Mouse (Mus musculus) liver, embryonic 11.5 days (tissue): ENCODE measurements at regions not wholly inside any gene's neighbourhood (a gene's known extent, or its start where the extent isn't known, plus 50 kb on each side); places are given as distances from the start of the nearest gene placed in this dataset.

ENCODE experiments used
- ATAC-seq: fragments of 200-750 bp; cut with Nextera tagmentation; replicated peaks from 2 replicates; pipeline ENCODE4 v1.8.0; 2017; ENCODE audit warnings: moderate number of reproducible peaks, mild to moderate bottlenecking, moderate TSS enrichment, moderate library complexity; ENCODE audit not compliant: low FRiP score
- DNase-seq: peaks from one replicate; pipeline ENCODE4 v3.0.0-alpha.2; 2017; ENCODE audit warnings: low spot score
- H3K27ac ChIP-seq: fragments of 300-500 bp; sonication (generic); 2 replicates; pipeline ENCODE4 v1.5.1; 2014; ENCODE audit warnings: mild to moderate bottlenecking, low read depth, low read length, control low read depth
- H3K27me3 ChIP-seq: fragments of 300-500 bp; sonication (generic); replicated peaks from 2 replicates; pipeline ENCODE4 v1.6.1; 2014; ENCODE audit warnings: low read length, mixed read lengths; ENCODE audit not compliant: control insufficient read depth, insufficient read depth
- H3K36me3 ChIP-seq: fragments of 300-500 bp; sonication (generic); 2 replicates; pipeline ENCODE4 v1.6.1; 2014; ENCODE audit warnings: mild to moderate bottlenecking, low read length, moderate library complexity, mixed read lengths; ENCODE audit not compliant: control insufficient read depth, insufficient read depth
- H3K4me1 ChIP-seq: fragments of 300-500 bp; sonication (generic); replicated peaks from 2 replicates; pipeline ENCODE4 v1.6.1; 2014; ENCODE audit warnings: low read length, mixed read lengths; ENCODE audit not compliant: control insufficient read depth, insufficient read depth
- H3K4me2 ChIP-seq: fragments of 300-500 bp; sonication (generic); 2 replicates; pipeline ENCODE4 v1.6.1; 2014; ENCODE audit warnings: mild to moderate bottlenecking, control low read depth, moderate library complexity
- H3K4me3 ChIP-seq: fragments of 300-500 bp; sonication (generic); 2 replicates; pipeline ENCODE4 v1.5.1; 2014; ENCODE audit warnings: low read depth, low read length, control low read depth
- H3K9ac ChIP-seq: fragments of 300-500 bp; sonication (generic); 2 replicates; pipeline ENCODE4 v1.6.1; 2014; ENCODE audit warnings: low read depth, low read length, control low read depth
- H3K9me3 ChIP-seq: fragments of 300-500 bp; sonication (generic); 2 replicates; pipeline ENCODE4 v1.6.1; 2016; ENCODE audit warnings: low read length, inconsistent platforms, mixed read lengths; ENCODE audit not compliant: control insufficient read depth
- WGBS: fragments of 180-500 bp; shearing (Covaris S2); extraction: QIAGEN DNeasy Blood & Tissue Kit; methylation state at CpG from one replicate; pipeline ENCODE4 v1.1.7; 2014; 5-methylcytosine and 5-hydroxymethylcytosine counted together

GRCm38 (mm10) chr2:137654296-137654695 lies 537.9 kb upstream of the Jag1 start:
- H3K27me3 ChIP-seq, result no peaks in the 10 kb centered on the region
- no peak overlapping the region for H3K9ac ChIP-seq
- no peak overlapping the region for H3K4me2 ChIP-seq
- H3K27ac ChIP-seq, result no peak overlapping the region
- no peaks in the 10 kb centered on the region for H3K36me3 ChIP-seq
- H3K4me3 ChIP-seq, result no peak overlapping the region
- no peak for DNase-seq
- H3K4me1 ChIP-seq, result no peaks in the 10 kb centered on the region
- WGBS, result 85% methylated on average over 3 of the region's 3 CpGs
- no peaks in the 10 kb centered on the region for H3K9me3 ChIP-seq
- ATAC-seq, result no peak

- H3K27ac ChIP-seq, result no peak overlapping the region; the same call in 1 of the 2 replicates
- H3K4me3 ChIP-seq, result no peak overlapping the region
- H3K4me2 ChIP-seq, result no peak overlapping the region
- 23% methylated on average over 2 of the region's 2 CpGs for WGBS
- H3K27me3 ChIP-seq, result no peaks in the 10 kb centered on the region
- no peaks in the 10 kb centered on the region for H3K36me3 ChIP-seq
- no peaks in the 10 kb centered on the region for H3K9me3 ChIP-seq
- no peaks in the 10 kb centered on the region for H3K4me1 ChIP-seq
- no peak overlapping the region for H3K9ac ChIP-seq
- DNase-seq (no peak), ATAC-seq (no peak)
Observed at GRCm38 (mm10) chr2:137644160-137644559, 527.7 kb upstream of the Jag1 start.

GRCm38 (mm10) chr2:137643269-137644055 lies 527.0 kb upstream of the Jag1 start:
- H3K27ac ChIP-seq, result no peak overlapping the region
- WGBS, result 60% methylated on average over 10 of the region's 10 CpGs
- no peak for DNase-seq

GRCm38 (mm10) chr2:137635019-137635621 lies 518.7 kb upstream of the Jag1 start:
- Histone ChIP-seq H3K9me3 (no peaks in the 10 kb centered on the region), H3K27me3 (no peaks in the 10 kb centered on the region), H3K4me2 (no peak overlapping the region), H3K36me3 (no peaks in the 10 kb centered on the region), H3K4me3 (no peak overlapping the region), H3K27ac (no peak overlapping the region), H3K9ac (no peak overlapping the region), H3K4me1 (no peaks in the 10 kb centered on the region)
- DNase-seq, result no peak
- WGBS, result 66% methylated on average over 4 of the region's 4 CpGs
- no peak for ATAC-seq

More at GRCm38 (mm10) chr2:137643269-137644055, 527.0 kb upstream of the Jag1 start:
- Histone ChIP-seq H3K9me3 (no peaks in the 10 kb centered on the region), H3K4me2 (no peak overlapping the region), H3K9ac (no peak overlapping the region), H3K27me3 (no peaks in the 10 kb centered on the region), H3K4me3 (no peak overlapping the region), H3K4me1 (no peaks in the 10 kb centered on the region), H3K36me3 (no peaks in the 10 kb centered on the region)
- no peak for ATAC-seq

- WGBS, result 72% methylated on average over 3 of the region's 3 CpGs
- DNase-seq, result no peak
- ATAC-seq, result no peak
Observed at GRCm38 (mm10) chr2:137616637-137617036, 500.2 kb upstream of the Jag1 start.

GRCm38 (mm10) chr2:137613791-137614190 lies 497.3 kb upstream of the Jag1 start:
- no peak overlapping the region for H3K27ac ChIP-seq

More at GRCm38 (mm10) chr2:137616637-137617036, 500.2 kb upstream of the Jag1 start:
- Histone ChIP-seq H3K9ac (no peak overlapping the region), H3K36me3 (no peaks in the 10 kb centered on the region), H3K4me3 (no peak overlapping the region), H3K27me3 (no peaks in the 10 kb centered on the region), H3K4me2 (no peak overlapping the region), H3K9me3 (no peaks in the 10 kb centered on the region), H3K4me1 (no peaks in the 10 kb centered on the region), H3K27ac (no peak overlapping the region)

GRCm38 (mm10) chr2:137608506-137608905 lies 492.1 kb upstream of the Jag1 start:
- Histone ChIP-seq H3K4me2 (no peak overlapping the region), H3K9ac (no peak overlapping the region), H3K36me3 (no peaks in the 10 kb centered on the region), H3K4me1 (no peaks in the 10 kb centered on the region), H3K27me3 (no peaks in the 10 kb centered on the region), H3K4me3 (no peak overlapping the region), H3K9me3 (no peaks in the 10 kb centered on the region), H3K27ac (no peak overlapping the region)
- DNase-seq (no peak), ATAC-seq (no peak)
- WGBS, result 72% methylated on average over 6 of the region's 6 CpGs

More at GRCm38 (mm10) chr2:137613791-137614190, 497.3 kb upstream of the Jag1 start:
- Histone ChIP-seq H3K36me3 (no peaks in the 10 kb centered on the region), H3K4me2 (no peak overlapping the region), H3K9ac (no peak overlapping the region), H3K27me3 (no peaks in the 10 kb centered on the region), H3K9me3 (no peaks in the 10 kb centered on the region), H3K4me3 (no peak overlapping the region), H3K4me1 (no peaks in the 10 kb centered on the region)
- WGBS, result 83% methylated on average over 2 of the region's 2 CpGs
- no peak for DNase-seq
- ATAC-seq, result no peak

GRCm38 (mm10) chr2:137598136-137598535 lies 481.7 kb upstream of the Jag1 start:
- Histone ChIP-seq H3K9ac (no peak overlapping the region), H3K4me1 (no peaks in the 10 kb centered on the region), H3K4me2 (no peak overlapping the region), H3K36me3 (no peaks in the 10 kb centered on the region), H3K9me3 (no peaks in the 10 kb centered on the region), H3K27ac (no peak overlapping the region), H3K27me3 (no peaks in the 10 kb centered on the region), H3K4me3 (no peak overlapping the region)
- DNase-seq (no peak), ATAC-seq (no peak)
- WGBS, result 84% methylated on average over 7 of the region's 7 CpGs

GRCm38 (mm10) chr2:137594509-137594908 lies 478.1 kb upstream of the Jag1 start:
- no peaks in the 10 kb centered on the region for H3K9me3 ChIP-seq
- WGBS, result 87% methylated on average over 4 of the region's 4 CpGs
- no peak overlapping the region for H3K27ac ChIP-seq
- H3K36me3 ChIP-seq, result no peaks in the 10 kb centered on the region
- H3K4me1 ChIP-seq, result no peaks in the 10 kb centered on the region
- H3K27me3 ChIP-seq, result no peaks in the 10 kb centered on the region
- DNase-seq (no peak), ATAC-seq (no peak)
- no peak overlapping the region for H3K4me2 ChIP-seq
- H3K4me3 ChIP-seq, result no peak overlapping the region
- no peak overlapping the region for H3K9ac ChIP-seq
